Mouse (Mus musculus) erythroblast, embryonic 14.5 days (primary cell): ENCODE data around the gene Olfr1034.
"Not testable (repeated sequence)": the region's sequence is repeated elsewhere in the genome, so short reads cannot be mapped to it uniquely, and the experiment has no call there.

Experiments
- GATA1 ChIP-seq: IDR thresholded peaks from 2 replicates; pipeline ENCODE4 v1.6.1; 2012; ENCODE audit warnings: low read length, inconsistent platforms, mixed read lengths
- TAL1 ChIP-seq: IDR thresholded peaks from 3 replicates; pipeline ENCODE4 v1.6.1; 2012; ENCODE audit warnings: low read length, inconsistent platforms, mixed read lengths

DNA sequence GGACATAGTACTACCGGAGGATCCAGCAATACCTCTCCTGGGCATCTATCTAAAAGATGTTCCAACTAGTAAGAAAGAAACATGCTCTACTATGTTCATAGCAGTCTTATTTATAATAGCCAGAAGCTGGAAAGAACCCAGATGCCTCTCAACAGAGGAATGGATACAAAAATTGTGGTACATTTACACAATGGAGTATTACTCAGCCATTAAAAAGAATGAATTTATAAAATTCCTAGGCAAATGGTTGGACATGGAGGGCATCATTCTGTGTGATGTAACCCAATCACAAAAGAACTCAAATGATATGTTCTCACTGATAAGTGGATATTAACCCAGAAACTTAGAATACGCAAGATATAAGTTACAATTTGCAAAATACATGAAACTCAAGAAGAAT lies 18.1 kb downstream of the Olfr1034 start:
- TF ChIP-seq TAL1, GATA1: not testable (repeated sequence)
